Mouse (Mus musculus) CH12.LX (cell line): ENCODE results near the gene Cd101. TPM values are rescaled to one million over a fixed set of nuclear protein-coding genes. Genes with fewer than 3 reads are reported as not detected.

Experiments
- DNase-seq: peaks from one replicate; pipeline ENCODE4 v3.0.0-alpha.2; 2013; ENCODE audit errors: extremely low read depth
- H3K27ac ChIP-seq: 2 replicates; pipeline ENCODE4 v1.5.1; 2012; ENCODE audit warnings: low read depth, mild to moderate bottlenecking, control low read depth, moderate library complexity; ENCODE audit not compliant: insufficient read depth
- H3K27me3 ChIP-seq: replicated peaks from 2 replicates; pipeline ENCODE3; 2012; ENCODE audit warnings: inconsistent platforms
- H3K36me3 ChIP-seq, 2 experiments: replicated peaks in 1 of 2; 2 replicates each; pipeline versions ENCODE3 to v1.6.1; 2012; ENCODE audit warnings: inconsistent platforms in 1 of 2, low read length in 1 of 2, mild to moderate bottlenecking in 1 of 2, mixed read lengths in 1 of 2, moderate library complexity in 1 of 2; ENCODE audit not compliant: control insufficient read depth in 1 of 2, insufficient read depth in 1 of 2
- H3K4me1 ChIP-seq, 2 experiments: 2 replicates each; pipeline ENCODE4 v1.6.1; 2012; ENCODE audit warnings: inconsistent platforms in 1 of 2, moderate library complexity in 1 of 2; ENCODE audit not compliant: insufficient read depth in 2 of 2, control insufficient read depth in 1 of 2
- H3K4me2 ChIP-seq: 2 replicates; pipeline ENCODE4 v1.6.1; 2012; ENCODE audit warnings: low read depth, mild to moderate bottlenecking, control low read depth; ENCODE audit not compliant: poor library complexity, insufficient read depth, severe bottlenecking
- H3K4me3 ChIP-seq, 3 experiments: fragments of 150-350 bp in 1 of 3; sonication (generic) in 1 of 3; replicated peaks in 1 of 3; 2 replicates each; pipeline versions ENCODE3 to v1.5.1; 2011 to 2012; ENCODE audit warnings: low read depth in 2 of 3, low read length in 2 of 3, mild to moderate bottlenecking in 2 of 3, moderate library complexity in 2 of 3, control low read depth in 1 of 3, improper control_type of control experiment in 1 of 3, inconsistent platforms in 1 of 3, mixed read lengths in 1 of 3; ENCODE audit not compliant: poor library complexity in 1 of 3
- H3K79me2 ChIP-seq: replicated peaks from 2 replicates; pipeline ENCODE4 v1.6.1; 2012; ENCODE audit warnings: mild to moderate bottlenecking, moderate library complexity; ENCODE audit not compliant: control insufficient read depth, poor library complexity, insufficient read depth, severe bottlenecking; ENCODE audit errors: extremely low read depth
- H3K9ac ChIP-seq: 2 replicates; pipeline ENCODE4 v1.6.1; 2012; ENCODE audit warnings: low read depth, mild to moderate bottlenecking, control low read depth, moderate library complexity; ENCODE audit not compliant: insufficient read depth
- H3K9me3 ChIP-seq: replicated peaks from 2 replicates; pipeline ENCODE3; 2012; ENCODE audit warnings: low read length, inconsistent platforms, mixed read lengths
- BHLHE40 ChIP-seq: IDR thresholded peaks from 2 replicates; pipeline ENCODE4 v1.6.1; 2011; ENCODE audit warnings: mild to moderate bottlenecking, low read depth, low read length, improper control_type of control experiment
- CHD2 ChIP-seq: IDR thresholded peaks from 2 replicates; pipeline ENCODE4 v1.6.1; 2011; ENCODE audit warnings: low read length, improper control_type of control experiment
- EP300 ChIP-seq: IDR thresholded peaks from 2 replicates; pipeline ENCODE4 v1.6.1; 2011; ENCODE audit warnings: low read length, improper control_type of control experiment
- ETS1 ChIP-seq: conservative IDR thresholded peaks from 2 replicates; pipeline ENCODE4 v1.6.1; 2012; ENCODE audit warnings: low read depth, mild to moderate bottlenecking, inconsistent platforms, low read length, improper control_type of control experiment, moderate library complexity
- GABPA ChIP-seq: IDR thresholded peaks from 2 replicates; pipeline ENCODE4 v1.6.1; 2012; ENCODE audit warnings: low read depth, low read length, improper control_type of control experiment, inconsistent platforms; ENCODE audit not compliant: insufficient replicate concordance
- HCFC1 ChIP-seq: IDR thresholded peaks from 2 replicates; pipeline ENCODE4 v1.6.1; 2012; ENCODE audit warnings: low read depth, mild to moderate bottlenecking, inconsistent platforms, low read length, improper control_type of control experiment
- IRF4 ChIP-seq: IDR thresholded peaks from 2 replicates; pipeline ENCODE4 v1.6.1; 2014; ENCODE audit warnings: low read depth, mild to moderate bottlenecking, inconsistent platforms, low read length, improper control_type of control experiment
- JUN ChIP-seq: IDR thresholded peaks from 2 replicates; pipeline ENCODE4 v1.6.1; 2011; ENCODE audit warnings: low read depth, mild to moderate bottlenecking, low read length, improper control_type of control experiment, moderate library complexity; ENCODE audit not compliant: insufficient read depth
- KAT2A ChIP-seq: IDR thresholded peaks from 2 replicates; pipeline ENCODE4 v1.6.1; 2012; ENCODE audit warnings: low read length, improper control_type of control experiment, inconsistent platforms; ENCODE audit not compliant: insufficient replicate concordance
- MAFK ChIP-seq: IDR thresholded peaks from 2 replicates; pipeline ENCODE4 v1.6.1; 2011; ENCODE audit warnings: low read length, improper control_type of control experiment; ENCODE audit not compliant: insufficient replicate concordance
- MAX ChIP-seq: IDR thresholded peaks from 2 replicates; pipeline ENCODE4 v1.6.1; 2011; ENCODE audit warnings: low read length, improper control_type of control experiment
- MAZ ChIP-seq: IDR thresholded peaks from 2 replicates; pipeline ENCODE4 v1.6.1; 2012; ENCODE audit warnings: low read depth, mild to moderate bottlenecking, inconsistent platforms, low read length, improper control_type of control experiment, moderate library complexity
- MEF2A ChIP-seq: IDR thresholded peaks from 2 replicates; pipeline ENCODE4 v1.6.1; 2014; ENCODE audit warnings: low read depth, mild to moderate bottlenecking, inconsistent platforms, low read length, improper control_type of control experiment, borderline replicate concordance
- MYC ChIP-seq: IDR thresholded peaks from 2 replicates; pipeline ENCODE4 v1.6.1; 2011; ENCODE audit warnings: low read depth, mild to moderate bottlenecking, improper control_type of control experiment, low read length
- NELFE ChIP-seq: IDR thresholded peaks from 2 replicates; pipeline ENCODE4 v1.6.1; 2011; ENCODE audit warnings: low read depth, low read length, improper control_type of control experiment
- NRF1 ChIP-seq: IDR thresholded peaks from 2 replicates; pipeline ENCODE4 v1.6.1; 2014; ENCODE audit warnings: low read depth, mild to moderate bottlenecking, inconsistent platforms, low read length, improper control_type of control experiment, moderate library complexity
- POLR2A ChIP-seq: IDR thresholded peaks from 2 replicates; pipeline ENCODE4 v1.6.1; 2011; ENCODE audit warnings: low read depth, mild to moderate bottlenecking, improper control_type of control experiment, low read length
- POLR2AphosphoS2 ChIP-seq: IDR thresholded peaks from 2 replicates; pipeline ENCODE4 v1.6.1; 2011; ENCODE audit warnings: low read depth, low read length, improper control_type of control experiment
- RCOR1 ChIP-seq: conservative IDR thresholded peaks from 2 replicates; pipeline ENCODE4 v1.6.1; 2012; ENCODE audit warnings: low read depth, mild to moderate bottlenecking, inconsistent platforms, low read length, improper control_type of control experiment
- SMC3 ChIP-seq: IDR thresholded peaks from 2 replicates; pipeline ENCODE4 v1.6.1; 2011; ENCODE audit warnings: low read depth, low read length, improper control_type of control experiment
- TBP ChIP-seq: conservative IDR thresholded peaks from 2 replicates; pipeline ENCODE4 v1.6.1; 2011; ENCODE audit warnings: low read depth, low read length, improper control_type of control experiment
- UBTF ChIP-seq: IDR thresholded peaks from 2 replicates; pipeline ENCODE4 v1.6.1; 2012; ENCODE audit warnings: low read depth, mild to moderate bottlenecking, inconsistent platforms, low read length, improper control_type of control experiment, moderate library complexity
- USF1 ChIP-seq: IDR thresholded peaks from 2 replicates; pipeline ENCODE4 v1.6.1; 2014; ENCODE audit warnings: low read depth, mild to moderate bottlenecking, inconsistent platforms, low read length, improper control_type of control experiment
- USF2 ChIP-seq: conservative IDR thresholded peaks from 2 replicates; pipeline ENCODE4 v1.6.1; 2011; ENCODE audit warnings: low read depth, low read length, improper control_type of control experiment
- ZC3H11A ChIP-seq: IDR thresholded peaks from 2 replicates; pipeline ENCODE4 v1.6.1; 2012; ENCODE audit warnings: low read depth, mild to moderate bottlenecking, inconsistent platforms, low read length, improper control_type of control experiment
- ZMIZ1 ChIP-seq: IDR thresholded peaks from 2 replicates; pipeline ENCODE4 v1.6.1; 2012; ENCODE audit warnings: low read depth, mild to moderate bottlenecking, inconsistent platforms, low read length, improper control_type of control experiment
- dilution Hi-C: fragments of 300-500 bp; cut with MboI; formaldehyde crosslinking; loops from 2 replicates; pipeline ENCODE4 v1.14.3; 2020; ENCODE audit warnings: low sequenced_read_pairs; ENCODE audit not compliant: extremely low pct_unique_long_range_greater_than_20kb, extremely low pct_ligation_motif_present
- in situ Hi-C: fragments of 300-500 bp; cut with MboI; formaldehyde crosslinking; loops from 3 replicates; pipeline ENCODE4 v1.14.3; 2019; ENCODE audit warnings: low sequenced_read_pairs, low pct_ligation_motif_present, low pct_unique_long_range_greater_than_20kb, mixed read lengths
- polyA plus RNA-seq: library from polyadenylated mRNA; unstranded; fragments of >175 nt; gene quantifications from 2 replicates; pipeline ENCODE4 v1.2.1, GENCODE M21; 2012; ENCODE audit warnings: low read depth; ENCODE audit not compliant: insufficient read length
- total RNA-seq, 2 experiments: library from RNA; depleted of rRNA; stranded (reverse); fragments of 300-350 nt in 1 of 2; fragments of >200 nt in 1 of 2; gene quantifications; 2 replicates each; pipeline ENCODE4 v1.2.3; 2012 to 2014

Cd101 gene
- total and polyA plus RNA-seq, 3 experiments, result not detected

DNA sequence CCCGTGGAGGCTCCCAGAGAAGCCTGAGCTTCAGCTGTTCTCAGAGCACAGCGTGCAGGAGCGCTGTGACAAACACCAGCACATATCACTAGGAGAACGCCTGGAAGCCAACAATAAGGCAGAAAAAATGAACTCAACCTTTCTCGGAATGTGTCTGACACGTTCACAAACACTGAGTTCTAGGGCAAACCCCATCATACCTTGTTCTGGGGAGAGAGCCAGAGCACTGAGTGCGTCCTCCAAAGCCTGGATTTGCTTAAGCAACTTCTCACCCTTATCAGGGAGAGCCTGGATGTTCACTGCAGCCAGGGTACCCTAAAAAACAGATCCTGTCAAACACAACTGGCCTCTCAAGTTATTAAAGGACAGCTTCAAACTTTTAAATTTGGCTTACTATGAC, 67.9 kb downstream of the Cd101 start:
- H3K4me2 ChIP-seq, result no peak overlapping the region
- no peak overlapping the region for H3K27ac ChIP-seq
- TF ChIP-seq JUN, result no peak
- no peak for TF ChIP-seq IRF4
- TF ChIP-seq MAZ, result no peak
- TF ChIP-seq ZC3H11A, result no peak
- no peak for TF ChIP-seq NELFE
- no peak for TF ChIP-seq KAT2A
- TF ChIP-seq TBP, result no peak
- no peak for TF ChIP-seq USF2
- TF ChIP-seq POLR2AphosphoS2, result no peak
- TF ChIP-seq USF1, result no peak
- TF ChIP-seq NRF1, result no peak
- no peak for TF ChIP-seq POLR2A
- no peak for TF ChIP-seq MEF2A
- no peak for TF ChIP-seq GABPA
- TF ChIP-seq CHD2, result no peak
- no peak for TF ChIP-seq UBTF
- no peak for TF ChIP-seq EP300
- TF ChIP-seq HCFC1, result no peak
- H3K36me3 ChIP-seq, result peaks cover 70 to 98% of the 10 kb centered on the region in 2 experiments
- no peaks in the 10 kb centered on the region for H3K79me2 ChIP-seq
- H3K9me3 ChIP-seq, result no peaks in the 10 kb centered on the region
- no peak overlapping the region for H3K9ac ChIP-seq
- in situ Hi-C loops (loop anchor here (25.0 kb wide), 1 partner anchor 851 kb away; no protein-coding TSS in a partner anchor), dilution Hi-C loops (no loop called here)
- H3K27me3 ChIP-seq, result no peaks in the 10 kb centered on the region
- DNase-seq, result no peak
- no peaks in the 10 kb centered on the region for H3K4me1 ChIP-seq
- no peak overlapping the region for H3K4me3 ChIP-seq

DNA sequence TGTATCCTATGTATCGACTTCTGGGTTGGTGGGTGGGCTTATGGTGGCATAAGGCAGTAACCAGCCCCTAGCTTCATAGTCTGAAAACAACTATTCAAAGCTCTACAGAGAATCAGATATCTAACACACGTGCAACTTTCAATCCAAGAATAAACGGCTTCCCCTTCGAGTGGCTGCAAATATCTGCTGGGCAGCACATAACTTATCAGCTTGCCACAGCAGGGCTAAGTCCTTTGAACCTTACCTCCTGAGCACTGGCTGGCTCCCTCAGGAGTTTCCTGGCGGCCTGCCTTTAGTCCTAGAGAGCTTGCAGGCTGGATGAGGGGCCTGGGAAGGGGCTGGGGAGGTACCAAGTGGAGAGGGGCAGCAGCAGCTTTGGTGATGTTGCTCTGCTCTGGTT, 68.3 kb downstream of the Cd101 start:
- H3K9ac ChIP-seq, result no peak overlapping the region
- H3K36me3 ChIP-seq, result peaks cover 72 to 98% of the 10 kb centered on the region in 2 experiments
- no peaks in the 10 kb centered on the region for H3K79me2 ChIP-seq
- no peaks in the 10 kb centered on the region for H3K9me3 ChIP-seq
- no peaks in the 10 kb centered on the region for H3K27me3 ChIP-seq
- H3K4me1 ChIP-seq, result no peaks in the 10 kb centered on the region
- dilution Hi-C loops (no loop called here), in situ Hi-C loops (loop anchor here (25.0 kb wide), 1 partner anchor 851 kb away; no protein-coding TSS in a partner anchor)
- H3K27ac ChIP-seq, result no peak overlapping the region
- TF ChIP-seq MYC (no peak), ZC3H11A (no peak), ETS1 (no peak), HCFC1 (no peak), JUN (no peak), GABPA (no peak), NELFE (no peak), MAFK (no peak), RCOR1 (no peak), SMC3 (no peak), MAX (no peak), MEF2A (no peak), USF1 (no peak), BHLHE40 (no peak), NRF1 (no peak), MAZ (no peak), ZMIZ1 (no peak)
- TF ChIP-seq, all 38 proteins: peak for 0
- no peak overlapping the region for H3K4me2 ChIP-seq
- H3K4me3 ChIP-seq, result no peak overlapping the region
- no peak for DNase-seq
